Mouse (Mus musculus): ENCODE data around the gene Phlpp1.

Gene Phlpp1

DNA sequence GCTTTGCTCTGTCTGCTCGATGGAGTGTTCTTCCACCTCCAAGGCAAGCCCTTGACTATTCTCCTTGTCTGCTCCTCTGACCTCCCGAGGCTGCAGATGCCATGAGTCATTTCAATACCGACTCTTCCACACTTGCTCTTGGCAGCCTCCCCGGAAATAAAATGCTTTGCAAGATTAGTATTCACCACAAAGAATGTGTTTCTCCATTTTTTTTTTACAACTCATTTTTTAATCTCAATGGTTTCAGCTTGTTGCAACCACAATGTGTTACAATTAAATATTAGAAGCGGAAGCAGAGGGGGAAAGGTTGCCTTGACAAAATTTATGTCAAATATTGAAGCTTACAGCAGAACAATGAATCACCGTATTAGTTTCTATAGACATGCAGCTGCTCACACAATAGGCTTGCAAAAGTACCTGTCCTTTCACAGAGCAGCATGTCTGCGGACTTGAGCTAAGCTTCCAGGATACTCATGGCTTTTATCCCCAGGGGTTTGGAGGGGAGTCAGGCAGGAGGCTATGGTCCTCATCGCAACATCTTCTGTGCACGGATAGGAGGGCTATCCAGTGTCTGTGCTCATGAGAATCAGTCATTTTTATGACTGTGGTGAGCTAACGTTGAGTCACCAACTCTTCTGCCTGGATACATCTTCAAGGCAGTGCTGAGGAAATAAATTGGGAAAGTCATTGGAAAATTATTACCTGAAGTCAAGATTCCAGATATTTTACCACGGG lies 229.5 kb downstream of the Phlpp1 start:
- no peak for DNase-seq

DNA sequence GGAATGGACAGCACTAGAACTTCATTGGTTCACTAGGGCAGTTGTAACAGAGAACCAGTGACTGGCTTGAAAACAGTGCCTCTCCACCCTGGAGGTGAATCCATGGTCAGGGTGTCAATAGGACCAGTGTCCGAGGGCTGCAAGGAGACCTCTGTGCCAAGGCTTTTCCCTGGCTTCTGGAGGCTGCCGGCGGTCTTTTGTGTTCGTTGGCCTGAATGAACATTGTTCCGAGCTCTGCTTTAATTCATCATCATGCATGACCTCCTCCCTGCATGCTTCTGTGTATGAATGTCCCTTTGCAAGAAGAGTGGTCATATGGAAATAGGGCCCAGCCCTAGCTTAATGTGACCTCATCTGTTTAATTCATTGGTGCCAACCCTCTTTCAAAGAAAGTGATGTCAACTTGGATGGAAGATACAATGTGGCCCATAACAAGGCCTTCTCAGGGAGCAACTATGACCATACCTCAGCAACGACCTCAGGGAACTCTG lies 231.5 kb downstream of the Phlpp1 start:
- DNase-seq, result no peak

DNA sequence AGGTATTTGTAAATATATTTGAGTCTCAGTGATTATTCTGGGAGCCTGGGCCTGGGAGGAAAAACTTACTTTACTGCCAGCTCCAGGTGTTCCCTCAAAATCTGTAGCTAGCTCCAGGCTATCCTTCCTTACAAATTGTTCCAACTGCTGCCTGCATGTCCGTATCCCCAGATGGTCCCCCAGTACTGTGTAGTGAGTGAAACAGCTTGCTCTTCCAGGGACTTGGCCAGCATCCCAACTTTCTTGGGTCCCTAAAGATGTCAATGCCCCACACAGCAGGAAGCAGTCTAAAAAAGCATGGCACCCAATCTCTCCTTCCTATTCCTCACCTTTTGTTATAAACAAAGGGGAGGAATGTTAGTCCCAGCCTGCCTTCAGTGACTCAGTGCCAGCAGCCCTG lies 235.3 kb downstream of the Phlpp1 start:
- DNase-seq, result no peak

DNA sequence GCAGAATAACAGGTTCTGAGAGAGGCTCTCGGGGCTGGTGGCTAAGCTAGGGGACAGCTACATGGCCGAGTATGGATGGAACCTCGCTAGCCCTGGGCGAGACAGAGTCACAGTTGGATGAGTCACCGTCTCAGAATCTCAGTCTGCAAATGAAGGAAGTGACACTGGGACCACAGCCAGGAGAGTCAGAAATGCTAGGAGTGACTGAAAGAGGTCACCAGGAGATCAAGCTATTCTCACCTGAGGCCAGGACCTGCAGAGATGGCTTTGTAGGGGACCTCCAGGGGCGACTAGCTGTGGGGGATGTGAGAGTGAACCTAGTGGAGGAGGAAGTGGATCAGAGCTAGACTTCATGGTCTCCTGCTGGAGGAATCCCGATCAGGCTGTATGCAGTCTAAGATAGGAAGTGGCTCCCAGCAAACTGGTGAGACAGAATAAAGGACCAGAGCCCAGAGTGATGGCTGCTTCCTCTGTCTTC lies 236.4 kb downstream of the Phlpp1 start:
- DNase-seq, result no peak

DNA sequence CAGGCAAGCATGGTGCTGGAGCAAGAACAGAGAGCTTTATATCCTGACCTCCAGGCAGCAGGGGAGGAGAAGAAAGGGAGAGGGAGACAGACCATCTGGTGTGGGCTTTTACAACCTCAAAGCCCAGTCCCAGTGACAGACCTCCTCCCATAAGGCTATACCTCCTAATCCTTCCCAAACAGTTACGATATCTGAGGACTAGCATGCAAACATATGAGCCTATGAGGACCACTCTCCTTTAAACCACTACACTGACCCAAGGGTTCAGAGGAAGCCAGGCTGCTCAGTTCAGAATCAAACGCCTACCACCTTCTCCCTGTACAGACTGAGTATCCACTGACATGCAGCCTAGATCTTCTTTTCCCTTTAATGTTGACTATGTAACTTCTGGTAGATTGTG lies 239.3 kb downstream of the Phlpp1 start:
- DNase-seq, result no peak

DNA sequence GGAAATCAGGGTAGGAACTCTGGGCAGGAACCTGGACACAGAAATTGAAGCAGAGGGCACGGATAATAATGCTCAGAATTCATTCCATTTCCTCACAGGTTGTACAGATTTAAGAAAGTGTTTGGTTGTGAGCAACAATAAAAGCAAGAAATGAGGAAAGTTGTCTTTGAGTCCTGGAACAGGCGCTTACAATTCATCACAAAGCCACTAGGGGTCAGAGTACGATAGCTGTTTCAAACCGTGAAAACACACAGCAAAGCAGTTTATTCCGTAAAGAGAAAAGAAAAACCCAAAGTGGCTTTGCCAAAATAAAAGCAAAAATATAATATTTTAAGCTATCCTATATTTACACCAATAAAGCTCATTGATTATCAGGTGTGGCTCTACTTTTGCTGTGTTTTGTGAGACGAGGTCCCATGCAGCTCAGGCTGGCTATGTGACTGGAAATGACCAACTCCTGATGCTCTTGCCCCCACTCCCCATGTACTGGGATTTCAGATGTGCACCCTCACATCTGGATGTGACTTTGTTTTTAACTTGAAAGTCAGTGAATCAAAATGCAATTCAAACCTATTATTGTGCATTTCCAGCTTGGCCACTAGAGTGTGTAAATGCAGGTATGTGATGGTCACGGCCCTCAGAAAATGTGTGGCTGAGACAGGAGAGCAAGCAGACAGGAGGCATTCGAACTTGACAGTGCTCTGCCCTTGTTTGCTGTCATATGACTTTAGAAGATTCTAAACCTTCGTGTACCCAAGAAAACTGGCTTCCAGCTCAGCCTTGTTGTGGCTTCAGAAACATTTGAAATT lies 253.8 kb downstream of the Phlpp1 start:
- peak; percentile 56 for DNase-seq

DNA sequence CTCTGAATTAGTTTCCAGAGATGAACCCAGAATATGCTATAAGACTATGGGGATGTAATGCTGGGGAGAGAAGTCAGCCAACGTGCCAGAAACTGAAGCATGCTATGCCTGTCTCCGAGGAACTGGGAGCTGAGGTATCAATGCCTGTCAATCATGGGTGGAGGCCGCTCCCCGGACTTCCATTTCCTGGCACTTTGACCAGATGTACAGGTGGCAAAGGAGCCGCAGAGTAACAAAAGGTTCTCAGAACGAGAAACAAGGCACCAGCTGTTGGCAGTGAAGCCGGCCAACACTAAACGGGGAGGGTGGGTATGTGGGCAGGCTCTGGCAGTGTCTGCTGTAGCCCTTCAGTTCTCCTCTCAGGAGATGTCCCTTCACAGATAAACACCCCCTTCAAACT lies 256.6 kb downstream of the Phlpp1 start:
- DNase-seq, result no peak

DNA sequence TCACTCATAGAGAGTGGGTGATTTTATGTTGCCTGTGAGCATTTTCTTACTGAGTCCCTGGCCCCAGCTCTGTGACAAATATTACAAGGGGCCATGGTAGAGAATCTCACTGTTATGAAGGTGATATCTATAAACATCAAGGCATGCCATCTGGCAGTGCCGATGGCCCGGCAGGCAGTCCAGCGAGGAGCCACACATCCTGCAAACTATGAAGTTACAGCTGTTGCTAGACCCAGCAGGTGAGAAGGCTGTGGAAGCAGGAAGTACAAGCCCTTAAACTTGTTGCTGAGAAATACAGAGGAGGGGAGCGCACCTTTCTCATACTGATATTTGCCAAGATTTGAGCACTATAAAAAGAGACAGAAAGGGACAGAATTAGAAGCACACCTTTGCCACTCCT lies 257.0 kb downstream of the Phlpp1 start:
- peak; percentile 29 for DNase-seq

DNA sequence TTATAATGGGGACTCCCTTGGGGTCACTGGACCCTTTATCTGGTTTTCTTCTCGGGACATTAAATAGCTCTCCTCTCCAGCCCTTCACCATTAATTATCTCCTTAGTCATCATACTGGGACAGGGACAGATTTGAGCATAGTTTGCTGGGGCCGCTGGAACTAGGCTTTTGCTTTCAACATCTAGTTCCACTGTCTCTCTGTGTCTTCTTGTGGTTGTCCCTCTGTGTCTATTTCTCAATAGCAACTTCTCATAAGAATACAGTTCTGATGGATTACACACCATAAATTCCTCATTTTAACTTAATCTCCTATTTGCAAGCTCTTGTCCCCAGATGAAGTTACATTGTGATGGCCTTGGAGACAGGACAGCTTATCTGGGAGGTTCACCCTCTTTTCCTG lies 262.0 kb downstream of the Phlpp1 start:
- DNase-seq, result no peak

Measured in thymus, postnatal 14 days (tissue).